Mouse (Mus musculus) forebrain, postnatal 0 days (tissue): ENCODE data around the gene Gm45902. TPM values are rescaled to one million over a fixed set of nuclear protein-coding genes. Genes with fewer than 3 reads are reported as not detected.

Experiments
- ATAC-seq: fragments of 200-750 bp; cut with Nextera tagmentation; 2 replicates; pipeline ENCODE4 v1.8.0; 2017; ENCODE audit warnings: mild to moderate bottlenecking, moderate library complexity
- DNase-seq: peaks from one replicate; pipeline ENCODE4 v3.0.0-alpha.2; 2015
- H3K27ac ChIP-seq: fragments of 300-500 bp; sonication (generic); 2 replicates; pipeline ENCODE4 v1.5.1; 2014; ENCODE audit warnings: low read depth, mild to moderate bottlenecking, antibody characterized with exemption, low read length, moderate library complexity, mixed read lengths
- H3K27me3 ChIP-seq: fragments of 300-500 bp; sonication (generic); 2 replicates; pipeline ENCODE4 v1.6.1; 2014; ENCODE audit warnings: mild to moderate bottlenecking, low read length, mixed read lengths; ENCODE audit not compliant: insufficient read depth
- H3K36me3 ChIP-seq: fragments of 300-500 bp; sonication (generic); 2 replicates; pipeline ENCODE4 v1.6.1; 2014; ENCODE audit warnings: mild to moderate bottlenecking, moderate library complexity; ENCODE audit not compliant: insufficient read depth
- H3K4me1 ChIP-seq: fragments of 300-500 bp; sonication (generic); 2 replicates; pipeline ENCODE4 v1.6.1; 2014; ENCODE audit warnings: antibody characterized with exemption; ENCODE audit not compliant: insufficient read depth
- H3K4me2 ChIP-seq: fragments of 300-500 bp; sonication (generic); 2 replicates; pipeline ENCODE4 v1.6.1; 2014; ENCODE audit warnings: low read depth, mild to moderate bottlenecking, moderate library complexity
- H3K4me3 ChIP-seq: fragments of 300-500 bp; sonication (generic); 2 replicates; pipeline ENCODE4 v1.5.1; 2014; ENCODE audit warnings: low read depth, low read length, mixed read lengths
- H3K9ac ChIP-seq: fragments of 300-500 bp; sonication (generic); 2 replicates; pipeline ENCODE4 v1.6.1; 2014; ENCODE audit warnings: mild to moderate bottlenecking
- H3K9me3 ChIP-seq: fragments of 300-500 bp; sonication (generic); 2 replicates; pipeline ENCODE4 v1.6.1; 2016; ENCODE audit warnings: low read length
- CTCF ChIP-seq: sonication (generic); IDR thresholded peaks from 2 replicates; pipeline ENCODE4 v1.5.1; 2016; ENCODE audit warnings: antibody characterized with exemption, control low read depth, low read depth
- WGBS: fragments of 180-500 bp; shearing (Covaris S2); extraction: QIAGEN DNeasy Blood & Tissue Kit; methylation state at CpG from one replicate; pipeline ENCODE4 v1.1.7; 2014; 5-methylcytosine and 5-hydroxymethylcytosine counted together
- polyA plus RNA-seq: library from polyadenylated mRNA; unstranded; fragments of >200 nt; fragmentation: Nextera tagmentation; extraction: Ambion mirVana; gene quantifications from 2 replicates; pipeline ENCODE4 v1.2.1, GENCODE M21; 2015
- total RNA-seq: library from RNA; depleted of rRNA; stranded (reverse); fragments of >200 nt; gene quantifications from 2 replicates; pipeline ENCODE4 v1.2.3, GENCODE M21; 2014; rRNA removed

The Gm45902 gene
- 8.1 and 10.8 TPM in 2 replicates for total RNA-seq
- 4.8 and 5.3 TPM in 2 replicates for polyA plus RNA-seq

DNA sequence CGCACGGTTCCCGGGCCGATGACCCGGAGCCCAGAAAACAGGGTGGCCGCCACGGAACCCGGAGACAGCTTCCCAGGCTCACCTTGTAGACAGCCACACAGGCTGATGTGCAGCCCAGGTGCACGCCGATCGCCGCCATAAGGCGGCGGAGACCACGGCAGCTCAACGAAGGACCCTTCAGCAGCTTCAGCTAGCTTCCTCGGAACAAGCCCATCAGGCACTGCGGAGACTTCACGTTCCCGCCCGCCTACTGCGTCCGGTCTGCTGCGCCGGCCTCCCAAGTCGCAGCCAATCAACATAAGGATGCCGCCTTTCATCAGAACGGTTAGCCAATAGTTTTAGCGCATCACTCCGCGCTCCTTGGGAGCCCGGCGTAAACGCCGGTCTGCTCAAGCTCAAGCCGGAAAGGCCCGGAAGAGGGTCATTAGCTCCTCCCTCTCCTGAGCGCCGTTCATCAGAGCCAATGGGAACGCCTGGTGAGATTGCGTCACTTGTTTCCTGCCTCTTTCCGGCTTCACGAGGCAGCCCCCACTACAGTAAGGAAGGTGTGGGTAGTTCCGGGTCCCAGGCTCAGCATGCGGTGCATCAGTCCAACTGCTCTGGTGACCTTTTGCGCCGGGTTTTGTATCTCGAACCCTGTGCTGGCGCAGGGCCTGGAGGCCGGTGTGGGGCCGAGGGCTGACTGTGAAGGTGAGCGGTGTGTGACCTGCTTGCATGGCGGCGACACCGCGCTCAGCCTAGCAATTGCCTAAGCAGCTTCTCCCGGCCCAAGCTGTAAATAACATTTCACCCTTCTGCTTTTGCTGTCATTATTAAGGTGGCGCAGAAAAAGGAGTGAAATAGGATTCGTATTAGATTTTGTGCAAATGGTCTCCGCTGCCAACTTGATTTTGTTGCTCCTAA is at the start of gene Gm45902, which contains the start of the genes Hspa14 and Cdnf:
Gene Gm45902 (minus strand): TSS at position 239 of the 903 bp plus-strand sequence.
Gene Hspa14 (minus strand): TSS at position 263 of the 903 bp plus-strand sequence.
Gene Cdnf (plus strand): TSS at position 479 of the 903 bp plus-strand sequence.
- ATAC-seq = peak; percentile 99
- Histone ChIP-seq H3K4me1 (no peaks in the 10 kb centered on the region; the same call in 1 of the 2 replicates), H3K9me3 (no peaks in the 10 kb centered on the region)

GRCm38 (mm10) chr2:3546588-3546987 is 34.0 kb upstream of the Gm45902 start:
- Histone ChIP-seq H3K4me3 (no peak overlapping the region), H3K9me3 (no peaks in the 10 kb centered on the region), H3K9ac (no peak overlapping the region), H3K4me1 (no peaks in the 10 kb centered on the region), H3K36me3 (no peaks in the 10 kb centered on the region), H3K27me3 (no peaks in the 10 kb centered on the region), H3K27ac (no peak overlapping the region), H3K4me2 (no peak overlapping the region)
- ATAC-seq (peak; percentile 66; the same call in 1 of the 2 replicates), DNase-seq (peak; percentile 83)
- WGBS = 1% methylated on average over 4 of the region's 4 CpGs
- peak; percentile 87 for TF ChIP-seq CTCF

More for the DNA sequence above, at the start of gene Gm45902, which contains the start of the genes Hspa14 and Cdnf:
- Histone ChIP-seq H3K27me3 (no peaks in the 10 kb centered on the region), H3K36me3 (peaks cover 14% of the 10 kb centered on the region), H3K27ac (peak within 1 kb of the TSS; percentile 94), H3K4me2 (peak within 1 kb of the TSS; percentile 88), H3K9ac (peak within 1 kb of the TSS; percentile 93), H3K4me3 (peak within 1 kb of the TSS; percentile 93)
- peak; percentile 32 for TF ChIP-seq CTCF
- 1% methylated on average over 60 of the region's 60 CpGs for WGBS
- peak; percentile 99 for DNase-seq

GRCm38 (mm10) chr2:3546055-3546454 is 33.5 kb upstream of the Gm45902 start:
- ATAC-seq (no peak), DNase-seq (no peak)
- TF ChIP-seq CTCF = no peak
- no peaks in the 10 kb centered on the region for H3K36me3 ChIP-seq
- H3K4me2 ChIP-seq = no peak overlapping the region
- no peaks in the 10 kb centered on the region for H3K27me3 ChIP-seq
- no peaks in the 10 kb centered on the region for H3K9me3 ChIP-seq
- no peak overlapping the region for H3K4me3 ChIP-seq
- H3K27ac ChIP-seq = no peak overlapping the region
- no peaks in the 10 kb centered on the region for H3K4me1 ChIP-seq
- WGBS = 59% methylated on average over 2 of the region's 2 CpGs
- H3K9ac ChIP-seq = no peak overlapping the region

DNA sequence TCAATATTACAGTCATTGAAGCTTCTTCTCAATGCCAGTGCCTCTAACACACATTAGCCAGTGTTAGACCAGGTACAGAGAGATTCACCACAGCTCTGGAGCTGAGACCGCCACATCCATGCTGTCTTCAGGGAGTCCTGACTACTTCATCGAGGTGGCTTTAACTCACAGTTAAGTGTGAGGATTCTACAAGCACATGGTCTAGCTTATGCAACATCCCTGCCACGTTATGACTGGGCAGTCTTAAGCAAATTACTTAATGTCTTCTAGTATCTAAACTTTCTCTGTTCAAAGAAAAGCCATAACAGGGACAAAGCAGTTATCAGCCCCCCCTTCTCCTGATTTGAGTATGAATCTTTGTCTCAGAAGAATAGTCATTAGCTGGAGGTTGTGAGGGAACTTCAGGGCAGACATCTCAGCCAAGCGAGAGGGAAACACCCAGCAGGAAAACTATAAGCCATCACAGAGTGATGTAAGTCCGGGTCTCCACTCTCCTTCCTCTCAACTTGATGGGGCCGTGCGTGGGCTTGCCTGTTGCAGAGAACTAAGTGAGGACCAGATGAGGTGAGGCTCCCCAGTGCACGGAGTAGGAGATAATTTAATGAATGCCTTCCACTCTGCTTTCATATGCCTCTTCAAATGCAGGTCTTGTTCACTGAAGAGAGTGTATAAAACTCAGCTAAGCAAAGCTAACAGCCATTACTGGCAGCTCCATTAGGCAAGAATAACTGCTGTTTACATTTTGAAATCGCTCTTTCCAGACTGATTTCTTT is 28.9 kb upstream of the Gm45902 start:
- H3K9me3 ChIP-seq = no peaks in the 10 kb centered on the region
- no peak overlapping the region for H3K4me2 ChIP-seq
- DNase-seq = no peak
- WGBS = 67% methylated on average over 9 of the region's 9 CpGs
- H3K4me1 ChIP-seq = no peaks in the 10 kb centered on the region
- H3K4me3 ChIP-seq = no peak overlapping the region
- no peak overlapping the region for H3K9ac ChIP-seq
- ATAC-seq = no peak
- no peaks in the 10 kb centered on the region for H3K36me3 ChIP-seq
- H3K27ac ChIP-seq = no peak overlapping the region
- TF ChIP-seq CTCF = no peak
- no peaks in the 10 kb centered on the region for H3K27me3 ChIP-seq

DNA sequence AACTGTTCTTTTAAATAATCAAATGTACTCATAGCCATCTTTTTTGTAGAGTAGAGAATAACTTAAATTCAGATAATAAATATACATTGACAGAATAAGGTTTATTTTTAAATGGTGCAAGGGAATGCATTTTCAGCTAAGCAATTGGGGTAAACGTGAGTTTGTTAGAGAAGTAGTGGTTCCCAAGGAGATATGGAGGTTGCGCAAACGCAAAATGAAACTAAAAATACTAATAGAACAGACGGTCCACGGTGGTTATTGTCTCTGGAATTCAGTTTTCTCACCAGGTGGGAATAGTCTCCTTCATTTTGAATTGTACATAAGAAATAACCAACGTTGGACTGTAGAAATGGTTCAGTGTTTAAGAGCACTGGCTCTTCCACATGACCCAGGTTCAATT is 13.7 kb upstream of the Gm45902 start:
- TF ChIP-seq CTCF = no peak
- no peak overlapping the region for H3K4me3 ChIP-seq
- no peaks in the 10 kb centered on the region for H3K4me1 ChIP-seq
- no peaks in the 10 kb centered on the region for H3K27me3 ChIP-seq
- H3K9ac ChIP-seq = no peak overlapping the region
- DNase-seq (no peak), ATAC-seq (no peak)
- no peaks in the 10 kb centered on the region for H3K36me3 ChIP-seq
- H3K4me2 ChIP-seq = no peak overlapping the region
- 82% methylated on average over 6 of the region's 6 CpGs for WGBS
- H3K9me3 ChIP-seq = no peaks in the 10 kb centered on the region
- H3K27ac ChIP-seq = no peak overlapping the region

GRCm38 (mm10) chr2:3522558-3522957 is 10.0 kb upstream of the Gm45902 start:
- 85% methylated on average over 4 of the region's 4 CpGs for WGBS
- Histone ChIP-seq H3K36me3 (no peaks in the 10 kb centered on the region), H3K9ac (no peak overlapping the region), H3K4me1 (no peaks in the 10 kb centered on the region), H3K9me3 (no peaks in the 10 kb centered on the region), H3K4me2 (no peak overlapping the region), H3K27me3 (no peaks in the 10 kb centered on the region), H3K4me3 (no peak overlapping the region), H3K27ac (no peak overlapping the region)
- DNase-seq = no peak
- TF ChIP-seq CTCF = no peak
- ATAC-seq = no peak
